Mouse (Mus musculus) E14TG2a.4 (cell line): ENCODE measurements around the gene Rp2.
A peak's percentile ranks its signal among the peaks of the same experiment; 100 is the strongest.
"Not testable (repeated sequence)": the region's sequence is repeated elsewhere in the genome, so short reads cannot be mapped to it uniquely, and the experiment has no call there.

ENCODE experiments used
- H3K27me3 ChIP-seq: 2 replicates; pipeline ENCODE4 v1.6.1; 2014; ENCODE audit warnings: low read length, control low read depth; ENCODE audit not compliant: insufficient read depth
- H3K36me3 ChIP-seq: 2 replicates; pipeline ENCODE4 v1.6.1; 2014; ENCODE audit warnings: low read length, control low read depth; ENCODE audit not compliant: insufficient read depth
- H3K4me1 ChIP-seq: replicated peaks from 2 replicates; pipeline ENCODE4 v1.6.1; 2014; ENCODE audit warnings: low read depth, low read length, control low read depth
- H3K4me3 ChIP-seq: replicated peaks from 2 replicates; pipeline ENCODE4 v1.5.1; 2014; ENCODE audit warnings: mild to moderate bottlenecking, low read length
- H3K9me3 ChIP-seq: 2 replicates; pipeline ENCODE4 v1.6.1; 2014; ENCODE audit warnings: low read length, control low read depth
- CTCF ChIP-seq: conservative IDR thresholded peaks from 2 replicates; pipeline ENCODE4 v1.5.1; 2014; ENCODE audit warnings: low read length
- NANOG ChIP-seq: IDR thresholded peaks from 2 replicates; pipeline ENCODE4 v1.6.1; 2014; ENCODE audit warnings: borderline replicate concordance, low read length, mixed read lengths
- POU5F1 ChIP-seq: IDR thresholded peaks from 2 replicates; pipeline ENCODE4 v1.6.1; 2014; ENCODE audit warnings: low read length, borderline replicate concordance

The Rp2 gene

DNA sequence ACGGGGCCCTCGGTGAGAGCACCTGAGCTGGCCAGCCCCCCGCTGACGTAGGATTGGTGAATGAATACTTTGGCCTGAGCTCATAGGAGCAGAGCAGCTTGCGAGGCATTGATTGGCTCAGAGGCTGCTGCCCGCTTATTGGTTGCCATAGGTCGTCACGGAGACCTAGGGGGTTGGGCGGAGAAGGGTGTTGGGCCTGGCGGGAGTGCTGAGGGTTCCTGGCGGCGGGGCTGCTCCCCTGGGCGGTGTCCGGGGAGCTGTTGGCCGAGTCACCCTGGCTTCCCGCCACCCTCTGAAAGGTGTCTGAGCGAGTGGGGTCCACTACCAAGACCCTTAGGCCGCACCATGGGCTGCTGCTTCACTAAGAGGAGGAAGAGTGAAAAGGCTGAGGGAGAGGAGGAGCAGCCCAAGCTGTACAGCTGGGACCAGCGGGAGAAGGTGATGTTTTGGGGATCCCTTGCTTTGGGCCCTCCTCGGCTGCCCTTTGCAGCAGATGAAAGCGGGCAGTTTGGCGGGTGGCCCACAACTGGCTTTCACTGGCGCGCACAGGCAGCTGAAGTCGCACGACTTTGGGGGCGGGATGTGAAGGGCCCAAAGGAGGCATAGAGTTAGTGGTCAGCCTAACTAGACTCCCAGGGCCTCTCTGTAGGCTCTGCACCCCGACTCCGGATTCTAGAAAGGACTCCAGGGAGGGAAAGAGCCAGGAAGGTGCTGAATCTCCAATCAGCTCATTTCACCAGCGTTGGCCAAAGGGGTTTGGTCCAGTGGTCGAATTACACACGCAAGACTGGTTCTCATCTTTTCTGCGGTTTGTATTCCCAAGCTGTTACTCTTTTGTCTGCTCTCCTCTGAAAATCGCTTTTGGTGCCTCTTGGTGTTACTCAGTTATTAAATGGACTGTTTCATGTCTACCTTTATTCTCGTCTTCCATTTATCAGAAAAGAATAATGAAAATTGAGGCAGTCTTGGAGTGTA, at the start of gene Rp2:
Gene Rp2 (plus strand): TSS at position 91 of the 975 bp plus-strand sequence.
- TF ChIP-seq CTCF = no peak
- TF ChIP-seq POU5F1 = no peak
- no peak for TF ChIP-seq NANOG
- Histone ChIP-seq H3K9me3 (no peaks in the 10 kb centered on the region), H3K36me3 (no peaks in the 10 kb centered on the region), H3K4me3 (peak within 1 kb of the TSS; percentile 86), H3K4me1 (peaks cover 8% of the 10 kb centered on the region; the same call in 1 of the 2 replicates), H3K27me3 (no peaks in the 10 kb centered on the region)

DNA sequence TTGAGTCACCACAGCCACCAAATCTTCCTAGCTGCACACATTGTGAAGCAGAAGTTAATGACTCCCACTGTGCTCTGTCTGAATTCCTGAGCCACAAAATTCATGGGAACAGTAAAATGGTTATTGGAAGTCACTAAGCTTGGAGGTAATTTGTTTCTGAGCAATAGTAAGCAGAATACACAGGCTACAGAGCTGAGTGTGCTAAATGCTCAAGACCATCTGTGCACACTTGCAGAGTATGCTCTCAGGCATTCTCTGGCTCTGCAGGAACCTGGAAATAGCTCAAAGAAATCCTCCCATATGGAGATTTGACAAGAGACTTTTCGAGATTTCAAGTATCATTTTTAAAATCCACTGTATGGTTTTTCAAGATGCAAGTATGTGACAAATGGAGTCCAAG, 31.5 kb upstream of the Rp2 start:
- Histone ChIP-seq H3K9me3 (no peaks in the 10 kb centered on the region), H3K36me3 (no peaks in the 10 kb centered on the region), H3K4me1 (no peaks in the 10 kb centered on the region), H3K27me3 (no peaks in the 10 kb centered on the region), H3K4me3 (no peak overlapping the region)
- TF ChIP-seq NANOG (no peak), POU5F1 (no peak), CTCF (no peak)

DNA sequence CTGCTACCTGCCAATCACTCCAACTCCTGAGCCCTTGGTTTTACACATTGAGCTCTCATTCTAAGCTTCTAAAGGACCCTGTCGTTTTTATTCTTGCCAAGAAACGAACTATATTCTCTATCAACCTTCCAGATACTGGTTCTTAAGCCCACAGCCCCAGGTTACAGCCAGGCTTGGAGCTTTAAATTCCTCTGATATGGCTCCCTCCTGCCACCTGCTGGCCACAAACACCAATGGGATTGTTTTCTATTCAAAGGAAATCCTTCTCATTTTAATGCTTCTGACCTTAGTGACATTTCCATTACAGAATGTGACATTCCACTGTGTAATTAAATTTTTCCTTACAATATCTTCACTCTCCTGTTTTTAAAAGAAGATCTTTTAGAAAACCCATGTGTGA, 28.6 kb upstream of the Rp2 start:
- H3K27me3 ChIP-seq = no peaks in the 10 kb centered on the region
- H3K4me3 ChIP-seq = no peak overlapping the region
- H3K36me3 ChIP-seq = no peaks in the 10 kb centered on the region
- H3K9me3 ChIP-seq = no peaks in the 10 kb centered on the region
- TF ChIP-seq CTCF = peak; percentile 41
- TF ChIP-seq POU5F1 = no peak
- no peaks in the 10 kb centered on the region for H3K4me1 ChIP-seq

DNA sequence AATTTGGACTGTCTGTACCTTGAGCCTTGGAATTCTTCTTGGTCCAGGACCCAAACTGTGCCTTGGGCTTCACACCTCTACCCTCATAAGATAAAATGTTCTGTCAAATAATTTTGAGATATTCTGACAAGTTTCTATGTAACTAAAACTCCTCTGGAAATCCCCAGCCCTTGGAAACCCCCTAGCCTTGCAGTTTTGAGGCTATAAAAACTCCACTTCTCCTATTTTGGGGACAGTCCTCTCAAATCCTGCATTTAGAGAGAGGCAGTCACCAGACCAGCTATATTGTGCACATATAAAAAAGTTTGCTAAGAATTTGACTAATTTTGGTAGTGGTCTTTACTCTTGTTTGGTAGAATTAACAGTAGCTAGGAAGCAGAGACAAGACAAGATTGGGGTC, 19.3 kb upstream of the Rp2 start:
- H3K9me3 ChIP-seq = no peaks in the 10 kb centered on the region
- no peaks in the 10 kb centered on the region for H3K27me3 ChIP-seq
- no peaks in the 10 kb centered on the region for H3K36me3 ChIP-seq
- TF ChIP-seq CTCF (no peak), POU5F1 (no peak), NANOG (no peak)
- no peak overlapping the region for H3K4me3 ChIP-seq
- H3K4me1 ChIP-seq = no peaks in the 10 kb centered on the region

DNA sequence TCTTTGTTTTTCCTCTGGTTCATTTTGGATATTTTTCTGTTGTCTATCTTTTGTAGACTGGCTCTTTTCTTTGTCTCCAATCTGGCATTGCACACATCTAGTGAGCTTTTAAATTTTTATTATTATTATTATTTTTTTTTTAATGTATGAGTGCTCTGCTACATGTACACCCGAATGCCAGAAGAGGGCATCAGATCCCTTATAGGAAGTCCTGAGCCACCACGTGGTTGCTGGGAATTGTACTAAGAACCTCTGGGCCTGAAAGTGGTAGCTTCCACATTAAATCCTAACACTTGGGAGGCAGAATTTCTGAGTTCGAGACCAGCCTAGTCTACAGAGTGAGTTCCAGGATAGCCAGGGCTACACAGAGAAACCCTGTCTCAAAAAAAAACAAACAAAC, 17.9 kb upstream of the Rp2 start:
- no peaks in the 10 kb centered on the region for H3K27me3 ChIP-seq
- TF ChIP-seq CTCF (no peak), POU5F1 (no peak), NANOG (no peak)

DNA sequence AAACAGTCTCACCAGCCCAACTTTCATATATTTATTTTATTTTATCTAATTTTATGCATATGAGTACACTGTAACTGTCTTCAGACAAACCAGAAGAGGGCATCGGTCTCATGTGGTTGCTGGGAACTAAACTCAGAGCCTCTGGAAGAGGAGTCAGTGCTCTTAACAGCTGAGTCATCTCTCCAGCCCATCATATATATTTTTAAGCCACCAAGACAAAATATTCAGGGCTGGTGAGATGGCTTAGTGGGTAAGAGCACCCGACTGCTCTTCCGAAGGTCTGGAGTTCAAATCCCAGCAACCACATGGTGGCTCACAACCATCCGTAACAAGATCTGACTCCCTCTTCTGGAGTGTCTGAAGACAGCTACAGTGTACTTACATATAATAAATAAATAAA, 14.0 kb upstream of the Rp2 start:
- H3K4me3 ChIP-seq, H3K27me3 ChIP-seq, H3K4me1 ChIP-seq, H3K9me3 ChIP-seq, H3K36me3 ChIP-seq: not testable (repeated sequence)

More for the DNA sequence above, 17.9 kb upstream of the Rp2 start:
- Histone ChIP-seq H3K4me1 (no peaks in the 10 kb centered on the region), H3K4me3 (no peak overlapping the region), H3K36me3 (no peaks in the 10 kb centered on the region), H3K9me3 (no peaks in the 10 kb centered on the region)

DNA sequence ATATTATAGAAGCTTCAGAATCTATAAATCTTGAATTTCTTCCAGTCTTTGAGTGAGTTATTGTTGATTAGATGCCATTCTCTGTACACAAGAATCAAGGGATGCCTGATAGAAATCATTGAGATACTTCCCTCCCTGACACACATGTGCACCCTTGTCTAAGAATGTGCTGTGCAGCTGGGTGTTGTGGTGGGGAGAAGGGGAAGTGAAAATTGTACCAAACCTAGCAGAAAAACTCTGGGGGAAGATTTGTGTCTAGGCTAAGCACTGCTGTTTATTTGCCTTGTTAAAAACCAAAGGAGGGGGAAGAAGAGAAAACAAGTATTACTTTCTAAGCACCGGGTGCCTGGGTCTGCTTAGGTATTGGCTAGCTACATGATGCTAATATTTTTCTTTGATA, 9.0 kb upstream of the Rp2 start:
- peaks cover 17% of the 10 kb centered on the region for H3K4me1 ChIP-seq
- no peaks in the 10 kb centered on the region for H3K36me3 ChIP-seq
- TF ChIP-seq CTCF (no peak), NANOG (no peak)
- no peak overlapping the region for H3K4me3 ChIP-seq
- H3K27me3 ChIP-seq = no peaks in the 10 kb centered on the region
- H3K9me3 ChIP-seq = no peaks in the 10 kb centered on the region; the same call in 1 of the 2 replicates

DNA sequence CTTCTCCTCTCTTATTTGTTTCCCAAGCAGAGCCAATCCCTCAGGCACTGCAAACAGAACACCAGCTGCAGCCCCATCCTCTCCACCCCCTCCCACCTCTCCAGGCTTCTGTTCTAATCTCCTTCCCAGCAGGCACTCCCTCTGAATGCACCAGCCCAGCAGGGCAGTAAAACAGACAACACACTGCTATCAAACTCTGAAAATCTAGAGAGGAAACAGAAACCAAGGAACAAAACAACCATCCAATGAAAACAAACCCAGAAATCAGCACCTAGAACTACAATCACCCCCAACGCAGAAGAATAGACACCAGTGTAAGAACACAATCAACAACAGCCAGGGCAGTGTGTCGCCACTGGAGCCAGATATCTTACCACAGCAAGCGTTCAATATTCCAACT, 8.0 kb upstream of the Rp2 start:
- Histone ChIP-seq H3K9me3 (no peaks in the 10 kb centered on the region; the same call in 1 of the 2 replicates), H3K4me1 (peaks cover 17% of the 10 kb centered on the region), H3K27me3 (no peaks in the 10 kb centered on the region), H3K4me3 (no peak overlapping the region), H3K36me3 (no peaks in the 10 kb centered on the region)
- TF ChIP-seq NANOG (peak; percentile 89), POU5F1 (no peak)

DNA sequence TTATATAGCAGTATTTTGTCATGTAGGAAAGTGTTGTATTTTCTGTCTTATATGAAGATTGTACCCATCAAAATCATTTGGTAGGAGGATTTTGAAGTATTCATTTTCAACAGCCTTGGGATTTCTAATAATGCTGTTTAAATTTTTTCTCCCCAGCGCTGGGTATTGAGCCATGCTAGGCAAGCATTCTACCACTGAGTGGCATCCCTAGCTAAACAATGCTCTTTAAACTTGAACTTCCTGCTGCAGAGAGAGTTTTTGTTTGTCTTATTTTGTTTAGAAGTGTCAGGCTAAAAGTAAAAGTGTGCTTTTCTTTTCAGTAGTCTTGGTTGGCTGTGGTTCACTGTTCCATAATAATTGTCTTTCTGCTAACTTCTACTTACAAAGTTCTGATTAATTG, 1.8 kb downstream of the Rp2 start:
- no peak overlapping the region for H3K4me3 ChIP-seq
- no peaks in the 10 kb centered on the region for H3K9me3 ChIP-seq
- H3K27me3 ChIP-seq = no peaks in the 10 kb centered on the region
- H3K36me3 ChIP-seq = no peaks in the 10 kb centered on the region
- peaks cover 8% of the 10 kb centered on the region; the same call in 1 of the 2 replicates for H3K4me1 ChIP-seq
- no peak for TF ChIP-seq NANOG
- TF ChIP-seq CTCF = no peak
- TF ChIP-seq POU5F1 = no peak
